Mouse (Mus musculus) MEL (cell line): ENCODE measurements at regions not wholly inside any gene's neighbourhood (a gene's known extent, or its start where the extent isn't known, plus 50 kb on each side); places are given as distances from the start of the nearest gene placed in this dataset.
A peak's percentile ranks its signal among the peaks of the same experiment; 100 is the strongest.

Source experiments
- CTCF ChIP-seq, 3 experiments: IDR thresholded peaks in 2 of 3; conservative IDR thresholded peaks in 1 of 3; 2 replicates each; pipeline ENCODE4 v1.5.1; 2011 to 2012; ENCODE audit warnings: low read length in 3 of 3, low read depth in 2 of 3, mild to moderate bottlenecking in 2 of 3, improper control_type of control experiment in 1 of 3, inconsistent platforms in 1 of 3, mixed read lengths in 1 of 3, moderate library complexity in 1 of 3; ENCODE audit not compliant: control insufficient read depth in 1 of 3, insufficient read depth in 1 of 3, poor library complexity in 1 of 3, severe bottlenecking in 1 of 3
- EP300 ChIP-seq, 2 experiments: IDR thresholded peaks; 2 replicates each; pipeline ENCODE4 v1.6.1; 2011; ENCODE audit warnings: improper control_type of control experiment in 2 of 2, low read length in 2 of 2, low read depth in 1 of 2, mild to moderate bottlenecking in 1 of 2
- ETS1 ChIP-seq: IDR thresholded peaks from 2 replicates; pipeline ENCODE4 v1.6.1; 2012; ENCODE audit warnings: low read depth, mild to moderate bottlenecking, inconsistent platforms, low read length, improper control_type of control experiment, moderate library complexity
- HCFC1 ChIP-seq: IDR thresholded peaks from 2 replicates; pipeline ENCODE4 v1.6.1; 2012; ENCODE audit warnings: low read depth, mild to moderate bottlenecking, inconsistent platforms, low read length, improper control_type of control experiment, moderate library complexity
- MYB ChIP-seq: IDR thresholded peaks from 2 replicates; pipeline ENCODE4 v1.6.1; 2011; ENCODE audit warnings: mild to moderate bottlenecking, low read depth, low read length, improper control_type of control experiment
- NELFE ChIP-seq: IDR thresholded peaks from 2 replicates; pipeline ENCODE4 v1.6.1; 2011; ENCODE audit warnings: low read depth, low read length, improper control_type of control experiment
- POLR2A ChIP-seq, 2 experiments: IDR thresholded peaks; 2 replicates each; pipeline ENCODE4 v1.6.1; 2011 to 2012; ENCODE audit warnings: low read length in 2 of 2, mild to moderate bottlenecking in 2 of 2, control low read depth in 1 of 2, improper control_type of control experiment in 1 of 2, low read depth in 1 of 2, moderate library complexity in 1 of 2; ENCODE audit not compliant: control insufficient read depth in 1 of 2, insufficient read depth in 1 of 2, poor library complexity in 1 of 2
- POLR2AphosphoS2 ChIP-seq: IDR thresholded peaks from 2 replicates; pipeline ENCODE4 v1.6.1; 2011; ENCODE audit warnings: low read length, improper control_type of control experiment
- POLR2AphosphoS5 ChIP-seq: IDR thresholded peaks from 2 replicates; pipeline ENCODE4 v1.6.1; 2012; ENCODE audit warnings: low read depth, borderline replicate concordance, mild to moderate bottlenecking, inconsistent platforms, low read length, moderate library complexity, mixed read lengths
- RAD21 ChIP-seq: IDR thresholded peaks from 2 replicates; pipeline ENCODE4 v1.6.1; 2011; ENCODE audit warnings: mild to moderate bottlenecking, low read depth, low read length, improper control_type of control experiment
- TCF12 ChIP-seq: IDR thresholded peaks from 2 replicates; pipeline ENCODE4 v1.6.1; 2014; ENCODE audit warnings: low read depth, mild to moderate bottlenecking, inconsistent platforms, low read length, improper control_type of control experiment, moderate library complexity
- USF2 ChIP-seq, 2 experiments: IDR thresholded peaks; 2 replicates each; pipeline ENCODE4 v1.6.1; 2011 to 2012; ENCODE audit warnings: improper control_type of control experiment in 2 of 2, low read length in 2 of 2, borderline replicate concordance in 1 of 2, inconsistent platforms in 1 of 2, low read depth in 1 of 2, mild to moderate bottlenecking in 1 of 2; ENCODE audit not compliant: insufficient read depth in 1 of 2
- ZMIZ1 ChIP-seq: IDR thresholded peaks from 2 replicates; pipeline ENCODE4 v1.6.1; 2012; ENCODE audit warnings: low read depth, mild to moderate bottlenecking, inconsistent platforms, low read length, improper control_type of control experiment, moderate library complexity
- ZNF384 ChIP-seq: IDR thresholded peaks from 2 replicates; pipeline ENCODE4 v1.6.1; 2012; ENCODE audit warnings: low read depth, mild to moderate bottlenecking, inconsistent platforms, low read length, improper control_type of control experiment

- TF ChIP-seq NELFE, result no peak
- no peak for TF ChIP-seq CTCF (IDR thresholded peaks at IDR 0.05 in 2 of 3, conservative IDR thresholded peaks at IDR 0.05 in 1 of 3; ENCODE audit: control insufficient read depth in 1 of 3, insufficient read depth in 1 of 3, low read depth in 2 of 3, low read length in 3 of 3, poor library complexity in 1 of 3, severe bottlenecking in 1 of 3)
- TF ChIP-seq POLR2A (IDR thresholded peaks at IDR 0.05; ENCODE audit: control insufficient read depth in 1 of 2, insufficient read depth in 1 of 2, low read depth in 1 of 2, low read length in 2 of 2, poor library complexity in 1 of 2), result no peak
- TF ChIP-seq EP300 (IDR thresholded peaks at IDR 0.05; ENCODE audit: low read depth in 1 of 2, low read length in 2 of 2), result no peak
- TF ChIP-seq USF2 (IDR thresholded peaks at IDR 0.05; ENCODE audit: borderline replicate concordance in 1 of 2, insufficient read depth in 1 of 2, low read depth in 1 of 2, low read length in 2 of 2), result peak in 1 of 2 experiments; percentile 23; a peak in 1 of 4 replicates
- TF ChIP-seq MYB, result no peak
- no peak for TF ChIP-seq RAD21
- TF ChIP-seq POLR2AphosphoS5, result no peak
- TF ChIP-seq ZNF384, result no peak
- no peak for TF ChIP-seq HCFC1
- no peak for TF ChIP-seq TCF12
- no peak for TF ChIP-seq POLR2AphosphoS2
- no peak for TF ChIP-seq ETS1
- TF ChIP-seq ZMIZ1, result no peak
These were observed 52.2 kb upstream of the Fam241a start for GRCm38 (mm10) chr3:127948326-127948725.
